Mouse (Mus musculus) liver, adult 2 months (tissue): Measurements from ENCODE around the gene Fyb2.

Experiments
- CTCF ChIP-seq: fragments of 200-500 bp; IDR thresholded peaks from 2 replicates; pipeline ENCODE4 v1.5.1; 2011; ENCODE audit warnings: low read depth, low read length, control low read depth
- POLR2A ChIP-seq: fragments of 200-500 bp; IDR thresholded peaks from 2 replicates; pipeline ENCODE4 v1.6.1; 2011; ENCODE audit warnings: low read length, control low read depth; ENCODE audit not compliant: insufficient read depth; ENCODE audit errors: extremely low read depth

- no peak for TF ChIP-seq CTCF
- no peak for TF ChIP-seq POLR2A
These were observed 75.5 kb downstream of the Fyb2 start for GRCm38 (mm10) chr4:104988709-104989108.
